Mouse (Mus musculus): ENCODE measurements around the gene Agtr1b.
A peak's percentile ranks its signal among the peaks of the same experiment; 100 is the strongest.

The Agtr1b gene

DNA sequence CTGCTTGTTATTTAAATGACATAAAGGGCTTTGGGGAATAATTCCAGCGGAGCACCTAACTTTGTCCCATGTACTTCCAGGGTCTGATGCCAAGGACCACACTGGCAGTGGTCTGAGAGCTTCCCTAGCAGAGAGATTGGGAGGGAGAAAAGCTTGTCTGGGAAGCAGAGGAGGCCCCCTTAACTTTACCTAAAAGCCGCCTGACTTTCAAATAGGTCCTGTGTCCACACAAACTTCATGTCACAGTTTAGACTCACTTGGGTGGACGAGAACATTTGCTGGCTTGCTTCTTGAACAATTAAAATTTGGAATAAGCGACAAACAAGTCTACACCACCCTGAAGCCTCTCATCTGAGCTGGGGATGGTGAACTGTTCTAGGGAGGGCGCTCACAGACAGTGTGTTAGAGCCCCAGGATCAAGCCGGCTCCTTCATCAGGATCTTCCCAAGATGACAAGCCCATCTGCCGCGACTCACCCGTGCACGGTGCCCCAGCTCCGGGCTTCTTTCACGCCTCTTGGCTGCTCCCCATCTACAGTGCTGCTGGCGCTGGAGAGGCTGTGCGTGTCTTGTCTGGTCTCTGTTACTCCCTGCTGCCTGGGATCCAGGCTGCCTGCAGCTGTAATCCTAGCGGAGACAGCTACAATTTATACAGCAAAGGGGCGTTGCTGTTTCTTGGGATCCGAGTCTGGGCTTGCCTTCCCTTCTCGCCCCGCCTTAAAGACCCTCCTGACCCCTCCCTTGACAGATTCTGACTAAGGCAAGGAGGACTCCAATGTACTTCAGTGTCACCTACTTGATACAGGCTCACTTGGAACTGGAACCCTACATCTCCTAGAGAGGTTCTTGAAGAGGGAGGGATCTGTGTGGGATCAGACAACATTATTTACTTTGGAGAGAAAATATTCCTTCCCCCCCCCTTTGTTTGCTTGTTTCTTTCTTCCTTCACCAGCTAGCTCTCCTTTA, at the start of gene Agtr1b:
TSS of gene Agtr1b (minus strand) at position 620 of the 965 bp plus-strand sequence.
- DNase-seq (ENCODE audit: low read depth) = no peak

DNA sequence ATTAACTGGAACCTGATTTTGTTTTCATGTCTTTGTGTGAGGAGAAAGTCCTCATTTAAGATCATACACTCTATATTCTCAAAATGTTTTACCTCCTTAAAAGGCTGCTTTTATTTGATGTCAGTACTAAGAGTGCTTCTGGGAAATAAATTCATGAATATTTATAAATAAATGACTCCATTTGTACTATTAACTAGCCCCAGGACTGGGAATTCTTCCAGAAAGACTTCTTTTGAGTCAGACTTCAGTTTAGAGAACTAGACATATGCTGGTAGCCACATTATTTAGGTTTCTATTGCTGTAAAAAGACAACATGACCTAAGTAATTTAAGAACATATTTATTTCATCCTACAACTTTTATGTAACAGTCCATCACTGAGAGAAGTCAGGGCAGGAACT, 13.4 kb downstream of the Agtr1b start:
- DNase-seq (ENCODE audit: low read depth) = no peak

DNA sequence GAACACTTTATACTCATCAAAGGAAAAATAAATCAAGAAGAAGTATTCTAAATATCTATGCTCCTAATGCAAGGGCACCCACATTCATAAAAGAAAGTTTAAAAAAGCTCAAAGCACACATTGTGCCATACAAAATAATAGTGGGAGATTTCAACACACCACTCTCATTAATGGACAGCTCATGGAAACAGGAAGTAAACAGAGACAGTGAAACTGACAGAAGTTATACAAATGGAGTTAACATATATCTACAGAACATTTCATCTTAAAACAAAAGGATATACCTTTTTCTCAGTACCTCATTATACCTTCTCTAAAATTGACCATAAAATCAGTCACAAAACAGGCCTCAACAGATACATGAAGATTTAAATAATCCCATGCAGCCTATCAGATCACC, 18.8 kb downstream of the Agtr1b start:
- no peak for DNase-seq (ENCODE audit: low read depth)

DNA sequence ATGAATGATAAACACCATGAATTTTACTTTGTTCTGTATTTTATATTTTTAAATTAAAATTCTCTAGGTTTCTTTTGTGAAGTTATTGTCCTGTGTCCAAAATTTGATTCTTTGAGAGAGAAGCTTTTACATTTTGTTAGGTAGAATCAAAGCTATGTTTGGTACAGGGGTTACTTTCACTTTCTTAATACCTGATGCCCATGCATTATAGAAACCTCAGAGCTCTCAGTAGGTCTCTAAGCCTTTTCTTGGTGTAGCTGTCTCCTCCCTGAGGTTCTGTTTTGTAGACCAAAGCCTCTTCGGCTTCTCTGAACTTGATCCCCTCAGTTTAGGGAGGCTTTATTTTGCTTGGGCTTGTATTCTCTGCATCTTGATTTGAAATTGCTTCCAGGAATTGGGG, 26.6 kb downstream of the Agtr1b start:
- no peak for DNase-seq (ENCODE audit: low read depth)

DNA sequence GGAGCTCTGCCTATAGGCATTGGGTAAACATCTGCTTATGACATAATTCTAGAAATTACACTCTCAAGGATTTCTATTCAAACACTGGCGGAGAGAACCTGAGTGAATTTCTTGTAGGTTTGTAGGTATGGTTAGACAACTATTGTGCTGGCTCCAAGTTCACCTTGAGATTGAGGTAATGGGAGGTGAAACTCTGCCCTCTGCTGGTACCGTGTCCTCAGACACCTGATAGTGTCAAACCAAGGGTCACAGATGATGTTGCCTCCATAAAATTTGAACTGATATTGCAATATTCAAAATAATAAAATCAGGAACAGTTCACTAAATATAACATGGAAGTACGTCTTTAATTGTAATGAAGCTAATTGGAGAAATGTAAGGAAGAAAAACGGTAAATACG, 32.3 kb downstream of the Agtr1b start:
- DNase-seq (ENCODE audit: low read depth) = peak; percentile 5

DNA sequence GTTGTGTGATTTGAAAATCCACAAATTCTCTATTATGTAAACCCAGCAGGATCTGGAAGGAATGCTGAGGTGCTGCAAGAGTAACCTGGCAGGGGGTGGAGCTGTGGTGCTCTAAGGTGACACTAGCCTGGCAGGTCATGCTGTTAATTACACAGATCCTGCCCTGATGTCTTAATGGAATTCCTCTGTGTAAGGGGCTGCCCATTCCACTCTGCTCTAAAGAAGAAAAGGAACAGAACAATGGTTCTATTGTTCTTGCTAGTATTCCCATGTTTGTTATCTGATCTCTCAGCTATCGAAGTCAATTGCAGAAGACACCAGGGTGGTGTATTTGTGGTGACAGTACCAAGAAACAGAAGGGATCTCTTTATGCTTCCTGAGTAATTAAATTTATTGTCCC, 49.7 kb downstream of the Agtr1b start:
- DNase-seq (ENCODE audit: low read depth) = no peak

DNA sequence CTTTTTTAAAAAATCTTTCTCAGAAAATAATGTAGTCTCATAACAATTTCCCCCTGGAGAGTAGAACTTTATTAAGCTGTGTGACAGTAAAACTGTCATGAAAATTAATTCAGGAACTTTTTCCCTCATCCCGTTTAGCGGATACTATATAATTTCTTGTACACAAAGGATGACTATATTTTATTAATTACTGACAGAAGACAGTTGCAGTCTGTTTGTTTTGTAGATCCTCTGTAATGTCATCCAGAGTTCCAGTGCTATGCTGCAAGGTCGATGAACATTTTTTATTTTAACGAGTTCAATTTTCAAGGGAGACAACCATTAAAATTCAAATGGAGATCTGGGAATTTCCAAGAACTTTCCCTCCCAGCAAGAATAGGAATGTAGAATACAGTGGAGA, 57.8 kb downstream of the Agtr1b start:
- no peak for DNase-seq (ENCODE audit: low read depth)

DNA sequence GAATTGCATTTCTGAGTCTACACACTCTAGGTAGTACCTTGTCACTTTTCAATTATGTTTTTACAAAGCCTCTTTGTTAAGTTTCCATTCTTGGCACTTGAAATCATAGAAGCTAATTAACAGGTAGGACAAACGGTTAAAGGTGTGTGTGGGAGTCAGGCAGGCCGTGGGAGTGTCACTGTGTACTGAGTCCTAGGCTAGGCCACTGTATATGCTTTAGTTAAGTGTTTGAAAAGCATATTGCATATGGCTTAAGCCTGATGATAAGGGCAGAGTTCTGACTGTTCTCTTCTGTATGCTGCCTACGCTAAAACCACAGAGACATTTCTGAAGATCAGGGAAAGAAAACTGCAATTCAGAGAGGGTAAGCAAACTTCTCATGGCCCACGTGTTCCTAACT, 59.7 kb downstream of the Agtr1b start:
- DNase-seq (ENCODE audit: low read depth) = no peak

DNA sequence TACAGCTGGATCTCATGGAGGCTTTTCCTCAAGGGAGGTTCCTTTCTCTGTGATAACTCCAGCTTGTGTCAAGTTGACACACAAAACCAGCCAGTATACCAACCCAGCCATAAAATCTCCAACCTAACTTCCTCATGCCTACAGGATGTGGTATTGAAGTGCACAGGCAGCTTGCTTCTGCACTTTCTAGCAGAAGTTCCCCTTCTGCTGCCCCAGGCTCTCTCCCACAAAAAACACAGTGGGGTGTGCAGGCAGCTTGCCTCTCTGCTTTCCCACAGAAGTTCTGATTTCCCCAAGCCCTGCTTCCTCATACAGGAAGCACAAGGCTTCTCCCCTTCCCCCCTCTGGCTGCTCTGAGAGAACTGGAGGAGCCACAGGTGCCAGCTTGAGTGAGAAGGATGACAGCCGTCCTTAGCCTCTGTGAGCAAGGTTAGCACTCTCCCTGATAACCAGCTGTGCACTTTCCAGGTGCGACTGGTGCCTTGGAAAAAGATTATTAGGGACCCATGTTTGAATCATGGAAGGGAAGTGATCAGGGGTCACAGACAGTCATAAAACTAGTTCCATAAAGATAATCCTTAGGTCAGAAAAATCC, 62.1 kb downstream of the Agtr1b start:
- peak; percentile 32 for DNase-seq (ENCODE audit: low read depth)

DNA sequence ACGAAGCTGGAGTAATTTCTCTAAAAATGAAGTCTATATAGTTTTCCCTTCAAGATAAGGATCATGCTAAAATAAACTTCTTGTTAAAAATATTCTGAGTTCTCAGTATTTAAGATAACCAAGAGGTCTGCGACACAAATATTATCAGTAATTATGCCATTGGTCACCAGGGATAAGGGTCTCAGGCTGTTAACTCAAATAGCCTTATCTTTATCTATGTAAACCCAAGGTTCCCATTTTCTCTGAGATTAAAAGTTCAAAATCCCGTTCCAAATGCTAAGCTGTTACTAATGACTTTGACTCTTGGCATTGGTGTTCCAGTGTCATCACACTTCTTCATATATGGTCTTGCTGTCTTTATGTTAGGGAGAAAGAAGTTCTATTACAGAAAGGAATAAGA, 71.4 kb downstream of the Agtr1b start:
- DNase-seq (ENCODE audit: low read depth) = no peak

DNA sequence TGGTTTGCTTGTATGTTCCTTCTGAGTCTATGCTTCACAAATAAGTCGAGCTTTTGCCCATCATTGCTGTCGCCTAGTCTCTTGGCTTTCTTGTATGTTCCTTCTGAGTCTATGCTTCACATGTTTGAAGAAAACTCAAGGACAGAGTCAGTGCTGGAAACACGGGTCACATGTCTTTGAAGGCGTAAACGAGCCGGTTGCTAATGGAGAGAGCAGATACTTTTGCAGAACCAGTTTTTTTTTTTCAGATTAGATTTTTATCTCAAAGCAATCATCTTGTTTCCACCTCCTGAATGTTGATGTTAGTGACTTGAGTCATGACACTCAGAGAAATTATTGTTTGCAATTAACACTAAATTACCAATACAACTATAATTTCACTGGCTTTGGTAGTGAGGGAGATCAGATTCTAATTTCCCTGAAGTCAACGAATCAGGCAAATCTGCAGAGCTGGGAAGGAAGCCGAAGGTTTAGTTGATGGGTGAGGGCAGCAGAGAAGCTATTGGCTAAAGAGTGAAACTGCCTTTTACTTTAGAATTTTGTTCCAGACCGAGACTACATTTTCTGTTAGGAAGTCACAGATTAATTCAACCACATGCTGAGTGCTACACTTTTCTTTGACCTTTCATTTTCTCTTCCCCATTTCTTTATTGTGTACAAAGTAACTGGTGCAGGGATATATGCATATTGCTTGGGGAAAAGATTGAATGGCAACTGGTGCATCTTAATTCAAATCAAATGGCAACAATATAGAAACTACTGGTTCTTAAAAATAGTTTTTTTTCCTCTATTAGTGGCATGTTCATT, 72.2 kb downstream of the Agtr1b start:
- DNase-seq (ENCODE audit: low read depth) = no peak

DNA sequence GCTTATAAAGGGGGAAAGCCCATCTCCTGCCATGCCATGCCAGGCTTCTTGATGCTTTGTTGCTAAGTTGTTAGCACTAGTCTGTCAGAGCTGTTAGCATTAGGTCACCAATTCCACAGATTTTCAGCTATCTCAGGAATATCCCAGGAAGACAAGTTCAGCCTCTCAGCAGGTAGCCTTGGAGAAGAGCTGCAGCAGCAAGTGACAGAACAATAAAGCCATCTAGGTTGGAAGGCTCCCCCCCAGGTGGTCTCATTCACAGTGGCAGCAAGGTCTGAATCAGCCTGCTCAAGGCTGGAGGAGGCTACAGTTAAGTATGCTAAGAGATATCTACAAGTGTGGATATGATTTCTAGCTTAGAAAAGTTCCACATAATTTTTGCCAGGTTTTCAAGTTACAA, 75.6 kb downstream of the Agtr1b start:
- no peak for DNase-seq (ENCODE audit: low read depth)

DNA sequence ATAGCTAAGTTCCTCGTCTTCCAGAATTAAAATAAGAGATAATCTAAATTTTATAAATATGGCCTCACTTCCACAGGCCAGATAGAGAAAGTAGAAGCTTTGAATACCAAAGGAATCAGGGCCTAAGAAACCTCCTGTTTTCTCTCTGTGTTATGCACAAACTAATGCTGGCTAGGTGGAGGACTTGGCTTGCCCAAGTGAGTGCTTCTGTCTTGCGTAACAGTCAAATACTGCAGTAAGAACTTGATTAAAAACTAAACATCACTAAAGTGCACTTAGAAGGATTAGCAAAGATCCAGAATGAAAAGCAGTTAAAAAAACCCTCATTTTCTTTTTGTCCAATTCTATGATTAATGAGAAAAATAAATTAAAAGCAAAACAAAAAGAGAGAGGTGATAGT, 78.2 kb downstream of the Agtr1b start:
- no peak for DNase-seq (ENCODE audit: low read depth)

DNA sequence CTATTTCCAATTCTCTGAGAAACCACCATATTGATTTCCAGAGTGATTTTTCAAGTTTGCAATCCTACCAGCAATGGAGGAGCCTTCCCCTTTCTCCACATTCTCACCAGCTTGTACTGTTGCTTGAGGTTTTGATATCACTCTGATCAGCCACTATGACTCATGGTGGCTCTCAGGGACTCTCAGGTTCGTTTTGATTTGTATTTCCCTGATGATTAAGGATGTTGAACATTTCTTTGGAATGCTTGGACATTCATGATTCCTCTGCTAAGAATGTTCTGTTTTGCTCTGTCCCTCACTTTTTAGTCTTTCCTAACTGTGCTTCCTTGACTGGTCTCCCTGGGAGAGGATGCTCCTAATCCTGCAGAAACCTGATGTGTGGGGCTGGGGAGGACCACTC, 85.2 kb downstream of the Agtr1b start:
- DNase-seq (ENCODE audit: low read depth) = no peak

DNA sequence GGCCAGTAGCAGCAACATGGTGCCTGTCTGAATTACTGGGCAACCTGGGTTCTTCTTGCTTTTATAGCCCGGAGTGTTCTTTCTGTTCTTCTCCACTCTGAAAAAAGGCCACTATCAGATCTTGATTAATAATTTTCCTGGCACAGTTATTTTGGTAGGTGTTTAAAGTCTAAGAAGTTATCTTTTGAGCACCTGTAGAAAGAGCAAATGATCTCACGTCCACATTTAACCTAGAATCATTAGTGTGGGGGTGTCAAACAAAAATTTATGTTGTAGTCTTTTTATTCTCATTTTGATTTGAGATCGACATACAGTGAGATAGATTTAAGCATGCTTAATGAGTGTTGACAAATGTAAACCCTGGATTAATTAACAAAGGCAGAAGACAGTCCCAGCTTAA, 91.3 kb downstream of the Agtr1b start, which contains the start of gene Cpb1:
TSS of gene Cpb1 (minus strand) at position 101 of the 400 bp plus-strand sequence.
- DNase-seq (ENCODE audit: low read depth) = no peak
